Mouse (Mus musculus): ENCODE measurements around the gene Armcx5.

DNA sequence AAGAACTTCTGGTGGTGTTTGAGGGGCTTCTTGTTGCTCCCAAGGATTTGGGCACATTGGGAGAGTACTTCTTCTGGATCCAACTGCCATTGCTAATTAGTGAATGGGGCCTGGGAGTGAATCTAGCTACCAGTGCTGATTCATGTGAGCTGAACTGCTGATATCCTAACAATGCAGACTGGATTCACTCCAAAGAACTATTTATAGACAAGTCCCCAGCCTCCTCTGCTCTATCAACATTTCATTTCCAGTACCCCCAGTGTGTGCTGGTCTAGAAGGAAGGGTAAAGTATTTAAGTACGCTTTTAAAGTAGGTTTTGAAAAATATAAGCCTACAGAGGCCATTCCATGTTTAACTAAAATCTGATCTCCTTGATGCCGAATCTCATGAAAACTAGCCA, 29.7 kb upstream of the Armcx5 start:
- TF ChIP-seq EP300 (IDR thresholded peaks at IDR 0.05; ENCODE audit: low read depth) (no peak), CTCF (IDR thresholded peaks at IDR 0.05; ENCODE audit: low read depth) (no peak)

All from liver, embryonic 14.5 days (tissue).